Mouse (Mus musculus) heart, embryonic 12.5 days (tissue): ENCODE measurements around the gene Spop. TPM values are rescaled to one million over a fixed set of nuclear protein-coding genes. Genes with fewer than 3 reads are reported as not detected.

Experiments
- ATAC-seq: fragments of 200-750 bp; cut with Nextera tagmentation; 2 replicates; pipeline ENCODE4 v1.8.0; 2017; ENCODE audit warnings: moderate TSS enrichment, moderate library complexity; ENCODE audit not compliant: insufficient number of reproducible peaks, low FRiP score
- H3K27ac ChIP-seq: fragments of 300-500 bp; sonication (generic); 2 replicates; pipeline ENCODE4 v1.5.1; 2016; ENCODE audit warnings: mild to moderate bottlenecking, moderate library complexity; ENCODE audit not compliant: poor library complexity, severe bottlenecking
- H3K27me3 ChIP-seq: fragments of 300-500 bp; sonication (generic); replicated peaks from 2 replicates; pipeline ENCODE4 v1.6.1; 2016; ENCODE audit warnings: mild to moderate bottlenecking, moderate library complexity
- H3K36me3 ChIP-seq: fragments of 300-500 bp; sonication (generic); 2 replicates; pipeline ENCODE4 v1.6.1; 2016; ENCODE audit warnings: mild to moderate bottlenecking, moderate library complexity
- H3K4me1 ChIP-seq: fragments of 300-500 bp; sonication (generic); replicated peaks from 2 replicates; pipeline ENCODE4 v1.6.1; 2016; ENCODE audit warnings: mild to moderate bottlenecking
- H3K4me2 ChIP-seq: fragments of 300-500 bp; sonication (generic); 2 replicates; pipeline ENCODE4 v1.6.1; 2016; ENCODE audit warnings: mild to moderate bottlenecking, moderate library complexity
- H3K4me3 ChIP-seq: fragments of 300-500 bp; sonication (generic); 2 replicates; pipeline ENCODE4 v1.5.1; 2016; ENCODE audit warnings: mild to moderate bottlenecking
- H3K9ac ChIP-seq: fragments of 300-500 bp; sonication (generic); 2 replicates; pipeline ENCODE4 v1.6.1; 2016; ENCODE audit warnings: mild to moderate bottlenecking, moderate library complexity
- H3K9me3 ChIP-seq: fragments of 300-500 bp; sonication (generic); replicated peaks from 2 replicates; pipeline ENCODE4 v1.6.1; 2016; ENCODE audit warnings: mild to moderate bottlenecking, moderate library complexity
- WGBS: fragments of 180-500 bp; shearing (Covaris S2); methylation state at CpG from one replicate; pipeline ENCODE4 v1.1.7; 2016; 5-methylcytosine and 5-hydroxymethylcytosine counted together
- polyA plus RNA-seq: library from polyadenylated mRNA; unstranded; fragments of >200 nt; fragmentation: Nextera tagmentation; extraction: Ambion mirVana; gene quantifications from 2 replicates; pipeline ENCODE4 v1.2.1, GENCODE M21; 2016

Gene Spop
- polyA plus RNA-seq, 1 experiment from 2014 or later = 115 TPM

GRCm38 (mm10) chr11:95476323-95476722 is 62.4 kb downstream of the Spop start:
- 84% methylated on average over 7 of the region's 7 CpGs for WGBS
- Histone ChIP-seq H3K4me1 (no peaks in the 10 kb centered on the region), H3K4me3 (no peak overlapping the region), H3K9ac (no peak overlapping the region), H3K27me3 (no peaks in the 10 kb centered on the region), H3K4me2 (no peak overlapping the region), H3K9me3 (0 out of 2 replicates have a peak, but pooled peaks cover 2% of the 10 kb centered on the region), H3K27ac (no peak overlapping the region), H3K36me3 (peaks cover 41% of the 10 kb centered on the region)
- ATAC-seq = no peak

DNA sequence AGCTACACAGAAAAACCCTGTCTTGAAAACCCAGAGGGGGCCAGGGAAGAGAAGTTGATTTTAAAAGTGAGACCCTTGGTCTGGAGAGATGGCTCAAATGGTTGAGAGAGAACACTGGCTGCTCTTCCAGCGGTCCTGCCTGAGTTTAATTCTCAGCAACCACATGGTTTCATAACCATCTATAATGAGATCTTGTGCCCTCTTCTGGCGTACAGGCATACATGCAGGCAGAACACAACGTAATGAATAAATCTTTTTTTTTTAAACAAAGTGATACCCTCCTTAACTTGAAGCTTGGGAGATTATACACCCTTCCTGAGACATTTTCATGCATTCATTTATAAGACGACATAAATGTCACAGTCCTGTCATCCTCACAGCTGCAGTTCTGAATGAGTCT is 65.6 kb downstream of the Spop start:
- H3K4me3 ChIP-seq = no peak overlapping the region
- no peak for ATAC-seq
- no peak overlapping the region for H3K9ac ChIP-seq
- no peak overlapping the region for H3K27ac ChIP-seq
- no peak overlapping the region for H3K4me2 ChIP-seq
- H3K27me3 ChIP-seq = no peaks in the 10 kb centered on the region
- no peaks in the 10 kb centered on the region for H3K4me1 ChIP-seq
- H3K36me3 ChIP-seq = peaks cover 48% of the 10 kb centered on the region
- 0 out of 2 replicates have a peak, but pooled peaks cover 2% of the 10 kb centered on the region for H3K9me3 ChIP-seq
- WGBS = 88% methylated on average over 4 of the region's 4 CpGs

GRCm38 (mm10) chr11:95480662-95481061 is 66.8 kb downstream of the Spop start:
- Histone ChIP-seq H3K36me3 (peaks cover 49% of the 10 kb centered on the region), H3K4me2 (no peak overlapping the region), H3K9ac (no peak overlapping the region), H3K27ac (no peak overlapping the region), H3K9me3 (0 out of 2 replicates have a peak, but pooled peaks cover 2% of the 10 kb centered on the region), H3K27me3 (no peaks in the 10 kb centered on the region), H3K4me1 (no peaks in the 10 kb centered on the region), H3K4me3 (no peak overlapping the region)
- ATAC-seq = no peak
- 89% methylated on average over 4 of the region's 4 CpGs for WGBS

DNA sequence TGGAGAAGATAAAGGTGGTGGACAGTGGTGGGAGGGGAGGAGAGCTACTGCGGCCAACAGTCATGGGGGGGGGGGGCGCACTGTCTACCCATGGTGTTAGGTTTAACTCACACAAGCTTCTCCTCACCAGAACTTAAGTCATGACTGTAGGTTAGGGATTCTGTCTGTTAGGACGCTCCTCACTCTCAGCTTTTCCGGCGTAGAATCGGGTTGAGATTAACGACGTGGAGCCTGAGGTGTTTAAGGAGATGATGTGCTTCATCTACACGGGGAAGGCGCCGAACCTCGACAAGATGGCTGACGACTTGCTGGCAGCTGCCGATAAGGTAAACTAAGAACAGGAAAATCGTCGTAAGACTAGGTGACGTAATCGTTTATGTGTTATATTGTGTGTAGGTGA is 71.8 kb downstream of the Spop start:
- H3K9ac ChIP-seq = no peak overlapping the region
- H3K27me3 ChIP-seq = no peaks in the 10 kb centered on the region
- no peak overlapping the region for H3K4me2 ChIP-seq
- no peaks in the 10 kb centered on the region for H3K9me3 ChIP-seq
- 92% methylated on average over 18 of the region's 18 CpGs for WGBS
- ATAC-seq = no peak
- no peak overlapping the region for H3K27ac ChIP-seq
- peaks cover 68% of the 10 kb centered on the region for H3K36me3 ChIP-seq
- no peak overlapping the region for H3K4me3 ChIP-seq
- peaks cover 16% of the 10 kb centered on the region for H3K4me1 ChIP-seq

DNA sequence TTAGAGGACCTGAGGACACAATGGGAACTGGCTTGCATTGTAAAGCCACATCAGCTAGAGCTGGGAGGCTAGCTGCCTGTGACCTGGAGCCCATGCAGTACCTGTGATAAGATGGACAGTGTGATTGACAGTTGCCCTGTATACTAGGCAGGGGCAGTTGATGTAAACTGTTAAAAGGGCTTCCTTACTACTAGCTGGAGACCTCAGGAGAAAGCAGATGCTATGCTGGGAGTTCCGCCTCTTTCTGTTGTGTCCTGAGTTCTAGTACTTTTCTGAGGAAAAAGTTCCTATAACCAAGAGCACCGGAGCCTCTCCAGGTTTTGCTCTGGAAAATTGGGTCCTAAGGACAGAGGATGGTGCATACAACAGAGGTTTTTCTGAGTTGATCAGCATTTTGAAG is 73.4 kb downstream of the Spop start:
- H3K36me3 ChIP-seq = peaks cover 80% of the 10 kb centered on the region
- H3K27ac ChIP-seq = no peak overlapping the region
- ATAC-seq = no peak
- no peak overlapping the region for H3K4me2 ChIP-seq
- H3K9ac ChIP-seq = no peak overlapping the region
- peaks cover 20% of the 10 kb centered on the region for H3K4me1 ChIP-seq
- no peak overlapping the region for H3K4me3 ChIP-seq
- no peaks in the 10 kb centered on the region for H3K9me3 ChIP-seq
- 94% methylated on average over 2 of the region's 2 CpGs for WGBS
- no peaks in the 10 kb centered on the region for H3K27me3 ChIP-seq

- no peak for ATAC-seq
- peaks cover 81% of the 10 kb centered on the region for H3K36me3 ChIP-seq
- H3K27me3 ChIP-seq = no peaks in the 10 kb centered on the region
- H3K4me2 ChIP-seq = no peak overlapping the region
- H3K4me1 ChIP-seq = peaks cover 26% of the 10 kb centered on the region
- 67% methylated on average over 14 of the region's 14 CpGs for WGBS
- peak overlapping the region; percentile 70 for H3K27ac ChIP-seq
- H3K9ac ChIP-seq = 0 out of 2 replicates have a peak overlapping the region, but pooled peaks have one; percentile 14
- no peak overlapping the region for H3K4me3 ChIP-seq
- H3K9me3 ChIP-seq = no peaks in the 10 kb centered on the region
These were observed 76.2 kb downstream of the Spop start for GRCm38 (mm10) chr11:95490104-95490503.

DNA sequence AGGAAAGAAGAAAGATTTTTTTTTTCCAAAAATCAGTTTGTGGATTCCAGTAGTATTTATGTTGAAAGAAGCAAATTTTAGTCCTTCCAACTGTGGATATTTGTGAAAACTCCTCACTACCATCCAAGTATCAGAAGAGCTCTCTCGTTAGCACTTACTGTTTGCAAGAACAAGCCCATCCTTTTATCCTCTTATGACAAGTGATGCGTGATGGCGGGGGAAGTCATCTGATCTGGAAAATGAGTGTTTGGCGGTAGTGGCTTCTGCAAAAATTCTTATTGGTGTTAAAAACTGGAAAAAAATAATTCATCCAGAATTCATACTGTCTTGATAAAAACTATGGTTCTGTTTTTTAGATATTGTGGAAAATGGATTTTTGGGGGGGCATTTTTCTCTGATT is 78.4 kb downstream of the Spop start:
- Histone ChIP-seq H3K36me3 (peaks cover 73% of the 10 kb centered on the region), H3K9ac (no peak overlapping the region), H3K4me1 (peaks cover 26% of the 10 kb centered on the region), H3K27me3 (no peaks in the 10 kb centered on the region), H3K9me3 (no peaks in the 10 kb centered on the region), H3K27ac (no peak overlapping the region), H3K4me2 (no peak overlapping the region), H3K4me3 (no peak overlapping the region)
- 89% methylated on average over 4 of the region's 4 CpGs for WGBS
- no peak for ATAC-seq

DNA sequence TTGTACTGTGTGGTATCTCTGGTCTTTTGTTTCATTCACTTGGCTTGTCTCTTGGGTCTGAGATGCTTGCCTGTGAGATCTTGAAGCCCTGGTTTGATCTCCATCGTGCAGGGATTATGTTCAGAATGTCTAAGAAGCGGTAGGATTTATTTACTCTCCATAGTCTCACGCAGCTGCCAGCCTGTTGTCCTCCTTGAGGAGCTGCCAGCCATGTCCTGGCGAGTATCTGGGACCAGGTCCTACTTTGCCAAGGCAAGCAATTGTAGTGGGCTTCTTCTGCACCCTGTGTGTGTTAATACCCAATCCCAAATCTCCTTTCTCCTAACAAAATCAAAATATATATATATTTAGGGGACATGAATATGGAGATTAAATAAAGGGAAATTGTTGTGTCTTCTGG is 79.1 kb downstream of the Spop start:
- no peak overlapping the region for H3K4me2 ChIP-seq
- no peak for ATAC-seq
- 89% methylated on average over 4 of the region's 4 CpGs for WGBS
- H3K4me1 ChIP-seq = peaks cover 26% of the 10 kb centered on the region
- no peak overlapping the region for H3K9ac ChIP-seq
- H3K27me3 ChIP-seq = no peaks in the 10 kb centered on the region
- no peak overlapping the region for H3K27ac ChIP-seq
- peaks cover 76% of the 10 kb centered on the region for H3K36me3 ChIP-seq
- no peak overlapping the region for H3K4me3 ChIP-seq
- no peaks in the 10 kb centered on the region for H3K9me3 ChIP-seq

GRCm38 (mm10) chr11:95493950-95494349 is 80.1 kb downstream of the Spop start:
- Histone ChIP-seq H3K9me3 (no peaks in the 10 kb centered on the region), H3K4me1 (peaks cover 18% of the 10 kb centered on the region), H3K36me3 (peaks cover 73% of the 10 kb centered on the region), H3K27me3 (no peaks in the 10 kb centered on the region), H3K4me3 (no peak overlapping the region), H3K4me2 (no peak overlapping the region), H3K27ac (no peak overlapping the region), H3K9ac (no peak overlapping the region)
- no peak for ATAC-seq
- 84% methylated on average over 9 of the region's 9 CpGs for WGBS

DNA sequence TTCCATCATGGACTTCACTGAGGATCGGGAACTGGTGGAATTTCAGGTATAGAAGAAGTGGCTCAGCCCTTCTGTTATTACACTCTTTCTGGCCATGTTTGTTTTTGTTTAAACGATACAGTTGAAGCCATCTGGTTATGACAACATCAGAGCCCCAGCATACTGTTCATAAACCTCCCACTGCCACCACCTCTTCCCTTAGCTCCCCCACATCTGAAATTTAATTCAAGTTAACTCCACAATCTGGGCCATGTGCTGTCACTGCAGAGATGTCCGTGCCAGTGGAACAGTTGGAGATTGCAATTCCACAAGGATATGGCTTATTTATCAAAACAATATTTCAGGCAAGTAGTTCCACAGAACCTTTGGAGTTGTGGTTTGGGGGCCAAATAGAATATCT is 80.5 kb downstream of the Spop start:
- Histone ChIP-seq H3K4me2 (no peak overlapping the region), H3K27ac (no peak overlapping the region), H3K9ac (no peak overlapping the region), H3K36me3 (peaks cover 73% of the 10 kb centered on the region), H3K27me3 (no peaks in the 10 kb centered on the region), H3K4me3 (no peak overlapping the region), H3K9me3 (no peaks in the 10 kb centered on the region), H3K4me1 (peaks cover 18% of the 10 kb centered on the region)
- no peak for ATAC-seq
- WGBS = 80% methylated on average over 3 of the region's 3 CpGs

GRCm38 (mm10) chr11:95495883-95496282 is 82.0 kb downstream of the Spop start:
- no peaks in the 10 kb centered on the region for H3K9me3 ChIP-seq
- WGBS = 81% methylated on average over 9 of the region's 9 CpGs
- H3K4me3 ChIP-seq = no peak overlapping the region
- H3K4me2 ChIP-seq = no peak overlapping the region
- peaks cover 63% of the 10 kb centered on the region for H3K36me3 ChIP-seq
- ATAC-seq = no peak
- no peak overlapping the region for H3K27ac ChIP-seq
- no peak overlapping the region for H3K9ac ChIP-seq
- no peaks in the 10 kb centered on the region for H3K27me3 ChIP-seq
- H3K4me1 ChIP-seq = peaks cover 7% of the 10 kb centered on the region

- Histone ChIP-seq H3K36me3 (peaks cover 47% of the 10 kb centered on the region), H3K27me3 (no peaks in the 10 kb centered on the region), H3K4me2 (no peak overlapping the region), H3K27ac (no peak overlapping the region), H3K9ac (no peak overlapping the region), H3K4me1 (peaks cover 5% of the 10 kb centered on the region; the same call in 1 of the 2 replicates), H3K4me3 (no peak overlapping the region), H3K9me3 (no peaks in the 10 kb centered on the region)
- ATAC-seq = no peak
- whole genome bisulfite sequencing = 90% methylated on average over 5 of the region's 5 CpGs
These were observed 84.0 kb downstream of the Spop start for GRCm38 (mm10) chr11:95497921-95498320.
